Mouse (Mus musculus): ENCODE measurements at regions not wholly inside any gene's neighbourhood (a gene's known extent, or its start where the extent isn't known, plus 50 kb on each side); places are given as distances from the start of the nearest gene placed in this dataset.
"Not testable (repeated sequence)": the region's sequence is repeated elsewhere in the genome, so short reads cannot be mapped to it uniquely, and the experiment has no call there.

- no peak for DNase-seq (ENCODE audit: low read depth, low spot score)
Observed at GRCm38 (mm10) chr7:138758386-138758785, 87.5 kb upstream of the Ppp2r2d start.

GRCm38 (mm10) chr7:138748442-138748841, 97.4 kb upstream of the Ppp2r2d start:
- no peak for DNase-seq (ENCODE audit: low read depth, low spot score)

- no peak for DNase-seq (ENCODE audit: low read depth, low spot score)
Observed at GRCm38 (mm10) chr7:138746616-138747015, 99.3 kb upstream of the Ppp2r2d start.

- DNase-seq (ENCODE audit: low read depth, low spot score): no peak
Observed at GRCm38 (mm10) chr7:138742516-138742845, 103.4 kb upstream of the Ppp2r2d start.

GRCm38 (mm10) chr7:138741816-138742515, 103.9 kb upstream of the Ppp2r2d start:
- DNase-seq (ENCODE audit: low read depth, low spot score): no peak

- DNase-seq (ENCODE audit: low read depth, low spot score): no peak
Observed at GRCm38 (mm10) chr7:138734254-138734653, 111.6 kb upstream of the Ppp2r2d start.

GRCm38 (mm10) chr7:138724829-138725228, 121.0 kb upstream of the Ppp2r2d start:
- DNase-seq (ENCODE audit: low read depth, low spot score): no peak

- no peak for DNase-seq (ENCODE audit: low read depth, low spot score)
Observed at GRCm38 (mm10) chr7:138719608-138720007, 126.3 kb upstream of the Ppp2r2d start.

GRCm38 (mm10) chr7:138719115-138719514, 126.8 kb upstream of the Ppp2r2d start:
- DNase-seq (ENCODE audit: low read depth, low spot score): no peak

- no peak for DNase-seq (ENCODE audit: low read depth, low spot score)
Observed at GRCm38 (mm10) chr7:138714731-138715130, 131.1 kb upstream of the Ppp2r2d start.

GRCm38 (mm10) chr7:138708373-138708772, 137.5 kb upstream of the Ppp2r2d start:
- DNase-seq (ENCODE audit: low read depth, low spot score): no peak

- not testable (repeated sequence) for DNase-seq (ENCODE audit: low read depth, low spot score)
Observed at GRCm38 (mm10) chr7:138699599-138699998, 146.3 kb upstream of the Ppp2r2d start.

GRCm38 (mm10) chr7:138682161-138682560, 163.7 kb upstream of the Ppp2r2d start:
- DNase-seq (ENCODE audit: low read depth, low spot score): no peak

- no peak for DNase-seq (ENCODE audit: low read depth, low spot score)
Observed at GRCm38 (mm10) chr7:138680530-138680929, 165.3 kb upstream of the Ppp2r2d start.

- no peak for DNase-seq (ENCODE audit: low read depth, low spot score)
Observed at GRCm38 (mm10) chr7:138679575-138679974, 166.3 kb upstream of the Ppp2r2d start.

GRCm38 (mm10) chr7:138672959-138673358, 172.9 kb upstream of the Ppp2r2d start:
- DNase-seq (ENCODE audit: low read depth, low spot score): no peak

GRCm38 (mm10) chr7:138668337-138668736, 177.5 kb upstream of the Ppp2r2d start:
- no peak for DNase-seq (ENCODE audit: low read depth, low spot score)

- no peak for DNase-seq (ENCODE audit: low read depth, low spot score)
Observed at GRCm38 (mm10) chr7:138660124-138660523, 185.8 kb upstream of the Ppp2r2d start.

- no peak for DNase-seq (ENCODE audit: low read depth, low spot score)
Observed at GRCm38 (mm10) chr7:138657521-138657920, 188.4 kb upstream of the Ppp2r2d start.

- DNase-seq (ENCODE audit: low read depth, low spot score): no peak
Observed at GRCm38 (mm10) chr7:138657076-138657475, 188.8 kb upstream of the Ppp2r2d start.

GRCm38 (mm10) chr7:138655940-138656339, 189.9 kb upstream of the Ppp2r2d start:
- no peak for DNase-seq (ENCODE audit: low read depth, low spot score)

GRCm38 (mm10) chr7:138650946-138651345, 194.9 kb upstream of the Ppp2r2d start:
- DNase-seq (ENCODE audit: low read depth, low spot score): no peak

- DNase-seq (ENCODE audit: low read depth, low spot score): no peak
Observed at GRCm38 (mm10) chr7:138647636-138648035, 198.2 kb upstream of the Ppp2r2d start.
